Mouse (Mus musculus) spleen, adult 10 weeks (tissue): Measurements from ENCODE around the gene Jph4. TPM values are rescaled to one million over a fixed set of nuclear protein-coding genes. Genes with fewer than 3 reads are reported as not detected.

ENCODE experiments used
- polyA plus RNA-seq: library from polyadenylated mRNA; stranded (reverse); fragments of 350-450 nt; fragmentation: Illumina TruSeq; extraction: RNeasy Lipid Tissue Mini Kit (QIAGEN cat#74804); gene quantifications from one replicate; pipeline ENCODE4 v1.2.3, GENCODE M21; 2015; ENCODE audit warnings: low replicate concordance; ENCODE audit not compliant: insufficient read depth

Gene Jph4
- 0.19 TPM for polyA plus RNA-seq

DNA sequence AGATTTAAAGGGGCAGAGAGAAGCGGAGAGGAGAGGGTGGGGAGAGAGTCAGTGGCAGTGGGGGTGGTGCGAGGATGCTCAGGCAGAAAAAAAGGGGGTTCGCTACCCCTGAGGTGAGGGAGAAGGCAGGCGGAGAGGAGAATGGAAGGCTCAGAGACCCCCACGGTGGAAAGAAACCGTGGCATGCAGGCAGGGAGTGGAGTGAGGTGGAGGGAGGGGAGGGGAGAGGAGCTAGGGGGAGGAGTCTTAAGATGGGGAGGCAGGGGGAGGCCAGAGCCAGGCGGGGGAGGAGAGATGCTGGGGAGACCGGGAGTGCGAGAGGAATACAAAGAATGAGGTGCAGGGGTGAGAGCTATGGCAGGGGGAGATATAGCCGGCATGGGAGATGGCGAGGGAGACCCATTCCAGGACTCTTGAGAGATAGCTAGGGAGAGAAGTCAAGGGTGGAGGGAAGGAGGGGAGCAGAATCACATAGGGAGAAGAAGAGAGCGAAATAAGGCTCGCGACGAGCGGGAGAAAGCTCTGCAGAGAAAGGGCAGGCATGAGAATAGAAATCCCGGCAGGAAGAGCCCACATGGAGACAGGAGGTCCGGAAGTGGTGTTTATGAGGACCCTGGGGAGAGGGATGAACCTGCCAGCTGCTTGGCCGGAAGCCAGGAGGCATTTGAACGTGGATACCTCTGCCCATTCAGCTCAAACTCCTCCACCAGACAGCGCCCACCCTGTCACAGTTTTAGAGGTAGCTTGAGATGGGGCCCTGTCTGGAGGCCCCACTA lies at the start of gene Jph4:
Gene Jph4, minus strand, starts transcription at position 511 of the 776 bp plus-strand sequence.

GRCm38 (mm10) chr14:55105836-55106809 lies 10.6 kb downstream of the Jph4 start, which contains the start of gene Ap1g2:
TSS of gene Ap1g2 (minus strand) at chr14:55106593.

DNA sequence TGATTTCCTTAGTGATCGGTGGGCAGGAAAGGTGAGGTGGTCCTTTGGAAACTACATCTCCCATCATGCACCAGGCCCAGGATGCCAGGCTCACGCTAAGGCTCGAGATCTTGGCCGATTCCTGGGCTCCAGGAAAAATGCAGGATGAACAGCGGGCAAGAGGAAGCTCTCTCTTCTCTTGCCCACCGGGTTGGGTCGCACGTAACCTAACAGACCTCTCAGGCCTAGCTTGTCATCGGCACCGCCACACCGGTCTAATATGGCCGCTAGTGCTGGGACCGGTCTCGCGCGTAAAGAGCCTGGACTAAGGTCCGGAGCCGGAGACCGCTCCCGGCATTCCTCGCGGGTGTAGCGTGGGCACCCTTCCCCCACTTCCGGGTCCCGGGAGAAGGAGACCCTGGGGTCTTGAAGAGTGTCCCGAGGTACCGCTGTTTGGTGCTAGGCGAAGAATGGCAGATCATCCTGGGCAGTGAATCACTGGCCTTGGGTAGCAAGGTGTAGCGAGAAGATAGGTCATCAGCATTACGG lies 22.0 kb downstream of the Jph4 start, which contains the start of gene Thtpa:
Gene Thtpa, plus strand, starts transcription at position 81 of the 528 bp plus-strand sequence.

DNA sequence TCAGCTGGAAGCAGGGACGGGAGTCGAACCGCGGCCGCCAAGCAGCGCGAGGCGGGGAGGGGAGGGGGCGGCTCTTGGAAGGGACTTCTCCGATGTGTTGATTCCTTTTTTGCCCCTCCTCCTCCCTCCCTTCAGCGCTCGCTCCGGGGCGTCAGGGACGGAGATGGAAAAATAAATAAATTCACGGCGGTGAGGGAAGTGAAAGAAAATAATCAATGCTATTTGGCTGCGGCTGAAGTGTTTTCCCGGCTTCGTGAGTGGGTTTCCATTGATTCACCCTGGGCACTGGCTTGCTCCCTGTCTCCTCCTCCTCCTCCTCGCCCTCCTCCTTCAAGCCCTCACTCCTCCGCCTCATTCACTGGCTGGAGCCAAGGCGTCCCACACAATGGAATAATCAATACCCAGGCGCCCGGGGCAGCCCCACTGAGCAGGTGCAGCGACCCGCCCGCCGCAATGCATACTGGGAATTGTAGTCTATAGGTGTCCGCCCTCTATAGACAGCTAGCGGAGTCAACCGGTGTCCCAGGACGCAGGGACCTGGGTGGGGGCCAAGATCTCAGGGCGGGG lies 24.6 kb downstream of the Jph4 start, which contains the start of gene Zfhx2:
Gene Zfhx2, minus strand, starts transcription at position 314 of the 567 bp plus-strand sequence.

Other genes starting within 250 kb of the Jph4 start
- gene Homez, start 246.0 kb downstream of the Jph4 start, polyA plus RNA-seq = 5.4 TPM
- 10.9 TPM for gene Ppp1r3e, start 239.4 kb downstream of the Jph4 start, polyA plus RNA-seq
- gene Bcl2l2, start 233.6 kb downstream of the Jph4 start, polyA plus RNA-seq = 16.2 TPM
- not detected for gene Gm20521, start 233.5 kb downstream of the Jph4 start, polyA plus RNA-seq
- gene Pabpn1, start 224.4 kb downstream of the Jph4 start, polyA plus RNA-seq = 254 TPM
- gene Slc22a17, start 203.8 kb downstream of the Jph4 start, polyA plus RNA-seq = 2.9 TPM
- gene Efs, start 190.8 kb downstream of the Jph4 start, polyA plus RNA-seq = 0.65 TPM
- not detected for gene Il25, start 184.2 kb downstream of the Jph4 start, polyA plus RNA-seq
- not detected for gene Cmtm5, start 180.7 kb downstream of the Jph4 start, polyA plus RNA-seq
- not detected for gene Myh6, start 150.0 kb downstream of the Jph4 start, polyA plus RNA-seq
- gene Gm17428, start 140.0 kb downstream of the Jph4 start, polyA plus RNA-seq = not detected
- gene Myh7, start 122.3 kb downstream of the Jph4 start, polyA plus RNA-seq = not detected
- 57.4 TPM for gene Ngdn, start 101.5 kb downstream of the Jph4 start, polyA plus RNA-seq
- gene Zfhx2, start 24.6 kb downstream of the Jph4 start, polyA plus RNA-seq = 2.8 TPM
- gene Thtpa, start 22.2 kb downstream of the Jph4 start, polyA plus RNA-seq = 10.9 TPM
- 75.5 TPM for gene Ap1g2, start 10.3 kb downstream of the Jph4 start, polyA plus RNA-seq
- not detected for gene Dhrs2, start 105.1 kb upstream of the Jph4 start, polyA plus RNA-seq